Mouse (Mus musculus) adrenal gland, adult 8-10 months (tissue): ENCODE results near the gene Comt. TPM values are rescaled to one million over a fixed set of nuclear protein-coding genes. Genes with fewer than 3 reads are reported as not detected.
A peak's percentile ranks its signal among the peaks of the same experiment; 100 is the strongest.

Experiments
- DNase-seq: peaks from one replicate; pipeline ENCODE4 v3.0.0; 2022
- total RNA-seq, 4 experiments: library from RNA; stranded (reverse); gene quantifications; 2 replicates each; pipeline ENCODE4 v1.2.4; 2022

The Comt gene
- total RNA-seq, 4 experiments from 2014 or later = 147 to 201 (median 185) TPM

- DNase-seq = peak; percentile 77
Measured at GRCm38 (mm10) chr16:18433341-18433920, 6.8 kb upstream of the Comt start.

GRCm38 (mm10) chr16:18430641-18431212 lies 4.1 kb upstream of the Comt start:
- DNase-seq = no peak

- DNase-seq = no peak
Measured at GRCm38 (mm10) chr16:18429641-18430040, 3.0 kb upstream of the Comt start.

GRCm38 (mm10) chr16:18428516-18429042 lies 1.9 kb upstream of the Comt start:
- DNase-seq = no peak

GRCm38 (mm10) chr16:18428011-18428515 lies 1.4 kb upstream of the Comt start:
- DNase-seq = no peak

GRCm38 (mm10) chr16:18426215-18426791 lies 349 bp downstream of the Comt start, which contains the start of gene Txnrd2:
Gene Txnrd2 (plus strand): TSS chr16:18426384.
- DNase-seq = peak; percentile 77

- DNase-seq = no peak
Measured at GRCm38 (mm10) chr16:18425475-18426214, 1.0 kb downstream of the Comt start.

GRCm38 (mm10) chr16:18424364-18425045 lies 2.1 kb downstream of the Comt start:
- DNase-seq = no peak

GRCm38 (mm10) chr16:18423915-18424265 lies 2.8 kb downstream of the Comt start:
- DNase-seq = no peak

- no peak for DNase-seq
Measured at GRCm38 (mm10) chr16:18423203-18423914, 3.3 kb downstream of the Comt start.

- DNase-seq = no peak
Measured at GRCm38 (mm10) chr16:18420571-18420970, 6.1 kb downstream of the Comt start.

GRCm38 (mm10) chr16:18419603-18420026 lies 7.0 kb downstream of the Comt start:
- no peak for DNase-seq

- DNase-seq = no peak
Measured at GRCm38 (mm10) chr16:18418756-18419602, 7.7 kb downstream of the Comt start.

GRCm38 (mm10) chr16:18417491-18417890 lies 9.2 kb downstream of the Comt start:
- no peak for DNase-seq

GRCm38 (mm10) chr16:18416837-18417236 lies 9.8 kb downstream of the Comt start:
- no peak for DNase-seq

- DNase-seq = peak; percentile 71
Measured at GRCm38 (mm10) chr16:18416094-18416761, 10.4 kb downstream of the Comt start.

- no peak for DNase-seq
Measured at GRCm38 (mm10) chr16:18413032-18413816, 13.4 kb downstream of the Comt start.

GRCm38 (mm10) chr16:18411802-18412476 lies 14.7 kb downstream of the Comt start:
- DNase-seq = peak; percentile 90
